Mouse (Mus musculus) gastrocnemius, postnatal 36 days (tissue): ENCODE measurements around the gene Vmn1r143. TPM values are rescaled to one million over a fixed set of nuclear protein-coding genes. Genes with fewer than 3 reads are reported as not detected.
"Not testable (repeated sequence)": the region's sequence is repeated elsewhere in the genome, so short reads cannot be mapped to it uniquely, and the experiment has no call there.

Experiments used
- DNase-seq, 2 experiments: peaks; one replicate each; pipeline ENCODE4 v3.0.0; 2022
- intact Hi-C: fragments of 180-260 bp; cut with DNase I; formaldehyde crosslinking; loops from one replicate; pipeline ENCODE4 v1.15.1; 2025
- long read RNA-seq, 2 experiments: library from polyadenylated mRNA; stranded (forward); transcript quantifications; one replicate each; pipeline ENCODE4 v2.0.0; 2021
- total RNA-seq, 2 experiments: library from RNA; stranded (reverse); gene quantifications; 2 replicates each; pipeline ENCODE4 v1.2.3; 2021

Gene Vmn1r143
- total RNA-seq, result not detected
- long read RNA-seq, experiment 1, result 0 reads
- long read RNA-seq, experiment 2, result 0 reads

- intact Hi-C loops, DNase-seq: not testable (repeated sequence)
These were observed at the start of gene Vmn1r143 for GRCm38 (mm10) chr7:22189077-22189476. Vmn1r143 (plus strand) TSS chr7:22189377.

GRCm38 (mm10) chr7:22163935-22164334 is 25.2 kb upstream of the Vmn1r143 start, which contains the start of gene Vmn1r142:
Vmn1r142 (minus strand) TSS chr7:22164035.
- intact Hi-C loops, DNase-seq: not testable (repeated sequence)

GRCm38 (mm10) chr7:22201164-22201563 is 12.0 kb downstream of the Vmn1r143 start, which contains the start of gene Gm8653:
Gm8653 (minus strand) TSS chr7:22201264.
- DNase-seq, intact Hi-C loops: not testable (repeated sequence)

- DNase-seq, intact Hi-C loops: not testable (repeated sequence)
These were observed 40.2 kb downstream of the Vmn1r143 start, which contains the start of gene Gm8453 for GRCm38 (mm10) chr7:22229384-22229783. Gm8453 (minus strand) TSS chr7:22229484.

Other genes starting within 250 kb of the Vmn1r143 start
- not detected for gene Vmn1r137, start 194.8 kb upstream of the Vmn1r143 start, total RNA-seq
- not detected for gene Vmn1r138, start 160.5 kb upstream of the Vmn1r143 start, total RNA-seq
- not detected for gene Gm6176, start 133.1 kb upstream of the Vmn1r143 start, total RNA-seq
- not detected for gene Vmn1r139, start 120.3 kb upstream of the Vmn1r143 start, total RNA-seq
- not detected for gene Gm16451, start 71.1 kb upstream of the Vmn1r143 start, total RNA-seq
- gene Gm10666, start 54.6 kb upstream of the Vmn1r143 start, total RNA-seq, result not detected
- gene Vmn1r142, start 25.3 kb upstream of the Vmn1r143 start, total RNA-seq, result not detected
- not detected for gene Gm8653, start 11.9 kb downstream of the Vmn1r143 start, total RNA-seq
- gene Gm8453, start 40.1 kb downstream of the Vmn1r143 start, total RNA-seq, result not detected
- gene Gm4187, start 140.3 kb downstream of the Vmn1r143 start, total RNA-seq, result not detected
- not detected for gene Gm8660, start 181.7 kb downstream of the Vmn1r143 start, total RNA-seq
- not detected for gene Vmn1r148, start 224.2 kb downstream of the Vmn1r143 start, total RNA-seq
- not detected for gene Vmn1r149, start 248.9 kb downstream of the Vmn1r143 start, total RNA-seq